Mouse (Mus musculus): ENCODE measurements around the gene Tll2.

Tll2 gene

GRCm38 (mm10) chr19:41160388-41160787, 46.2 kb downstream of the Tll2 start:
- no peak for DNase-seq (ENCODE audit: low read depth, low spot score)

GRCm38 (mm10) chr19:41154681-41155080, 52.0 kb downstream of the Tll2 start:
- no peak for DNase-seq (ENCODE audit: low read depth, low spot score)

GRCm38 (mm10) chr19:41152462-41152861, 54.2 kb downstream of the Tll2 start:
- DNase-seq (ENCODE audit: low read depth, low spot score): no peak

GRCm38 (mm10) chr19:41152016-41152370, 54.6 kb downstream of the Tll2 start:
- no peak for DNase-seq (ENCODE audit: low read depth, low spot score)

GRCm38 (mm10) chr19:41151321-41152015, 55.2 kb downstream of the Tll2 start:
- no peak for DNase-seq (ENCODE audit: low read depth, low spot score)

GRCm38 (mm10) chr19:41140961-41141360, 65.7 kb downstream of the Tll2 start:
- no peak for DNase-seq (ENCODE audit: low read depth, low spot score)

GRCm38 (mm10) chr19:41139629-41140028, 67.0 kb downstream of the Tll2 start:
- DNase-seq (ENCODE audit: low read depth, low spot score): no peak

GRCm38 (mm10) chr19:41123009-41123408, 83.6 kb downstream of the Tll2 start:
- DNase-seq (ENCODE audit: low read depth, low spot score): no peak

GRCm38 (mm10) chr19:41119924-41120323, 86.7 kb downstream of the Tll2 start:
- DNase-seq (ENCODE audit: low read depth, low spot score): no peak

GRCm38 (mm10) chr19:41118346-41118745, 88.3 kb downstream of the Tll2 start:
- no peak for DNase-seq (ENCODE audit: low read depth, low spot score)

- DNase-seq (ENCODE audit: low read depth, low spot score): no peak
These were observed 89.3 kb downstream of the Tll2 start for GRCm38 (mm10) chr19:41117334-41117733.

GRCm38 (mm10) chr19:41114611-41115010, 92.0 kb downstream of the Tll2 start:
- no peak for DNase-seq (ENCODE audit: low read depth, low spot score)

- DNase-seq (ENCODE audit: low read depth, low spot score): no peak
These were observed 92.6 kb downstream of the Tll2 start for GRCm38 (mm10) chr19:41113911-41114531.

- no peak for DNase-seq (ENCODE audit: low read depth, low spot score)
These were observed 94.0 kb downstream of the Tll2 start for GRCm38 (mm10) chr19:41112609-41113008.

GRCm38 (mm10) chr19:41109991-41110390, 96.6 kb downstream of the Tll2 start:
- no peak for DNase-seq (ENCODE audit: low read depth, low spot score)

GRCm38 (mm10) chr19:41109496-41109895, 97.1 kb downstream of the Tll2 start:
- no peak for DNase-seq (ENCODE audit: low read depth, low spot score)

GRCm38 (mm10) chr19:41108666-41109065, 98.0 kb downstream of the Tll2 start:
- DNase-seq (ENCODE audit: low read depth, low spot score): no peak

GRCm38 (mm10) chr19:41107530-41107929, 99.1 kb downstream of the Tll2 start:
- no peak for DNase-seq (ENCODE audit: low read depth, low spot score)

GRCm38 (mm10) chr19:41104922-41105321, 101.7 kb downstream of the Tll2 start:
- DNase-seq (ENCODE audit: low read depth, low spot score): no peak

- no peak for DNase-seq (ENCODE audit: low read depth, low spot score)
These were observed 105.2 kb downstream of the Tll2 start for GRCm38 (mm10) chr19:41101390-41101789.

- no peak for DNase-seq (ENCODE audit: low read depth, low spot score)
These were observed 105.8 kb downstream of the Tll2 start for GRCm38 (mm10) chr19:41100863-41101262.

GRCm38 (mm10) chr19:41097038-41097437, 109.6 kb downstream of the Tll2 start:
- no peak for DNase-seq (ENCODE audit: low read depth, low spot score)

- no peak for DNase-seq (ENCODE audit: low read depth, low spot score)
These were observed 114.7 kb downstream of the Tll2 start for GRCm38 (mm10) chr19:41091901-41092300.

- DNase-seq (ENCODE audit: low read depth, low spot score): no peak
These were observed 116.8 kb downstream of the Tll2 start for GRCm38 (mm10) chr19:41089833-41090232.
